Mouse (Mus musculus) gastrocnemius, postnatal 14 days (tissue): ENCODE data around the gene Tmem210. TPM values are rescaled to one million over a fixed set of nuclear protein-coding genes. Genes with fewer than 3 reads are reported as not detected.

Experiments used
- DNase-seq: peaks from one replicate; pipeline ENCODE4 v3.0.0; 2021; ENCODE audit warnings: mixed read lengths
- intact Hi-C: fragments of 180-260 bp; cut with DNase I; formaldehyde crosslinking; loops from one replicate; pipeline ENCODE4 v1.15.1; 2025; ENCODE audit warnings: low total_unique reads
- total RNA-seq, 2 experiments: library from RNA; stranded (reverse); gene quantifications; 2 replicates each; pipeline ENCODE4 v1.2.3; 2021

Tmem210 gene
- total RNA-seq, 2 experiments from 2014 or later = not detected

GRCm38 (mm10) chr2:25263623-25264285, 24.2 kb upstream of the Tmem210 start:
- intact Hi-C loops = no loop called here
- no peak for DNase-seq

- DNase-seq = no peak
- intact Hi-C loops = no loop called here
These were observed 23.7 kb upstream of the Tmem210 start for GRCm38 (mm10) chr2:25264286-25264660.

GRCm38 (mm10) chr2:25264851-25265250, 23.1 kb upstream of the Tmem210 start:
- intact Hi-C loops = no loop called here

GRCm38 (mm10) chr2:25265897-25266656, 21.9 kb upstream of the Tmem210 start:
- DNase-seq = no peak

More at GRCm38 (mm10) chr2:25264851-25265250, 23.1 kb upstream of the Tmem210 start:
- DNase-seq = no peak

GRCm38 (mm10) chr2:25266720-25267119, 21.2 kb upstream of the Tmem210 start:
- intact Hi-C loops = no loop called here
- no peak for DNase-seq

More at GRCm38 (mm10) chr2:25265897-25266656, 21.9 kb upstream of the Tmem210 start:
- intact Hi-C loops = no loop called here

GRCm38 (mm10) chr2:25267241-25267640, 20.7 kb upstream of the Tmem210 start:
- intact Hi-C loops = no loop called here
- DNase-seq = no peak

- intact Hi-C loops = no loop called here
- no peak for DNase-seq
These were observed 20.1 kb upstream of the Tmem210 start for GRCm38 (mm10) chr2:25267746-25268309.

GRCm38 (mm10) chr2:25271827-25272511, 16.0 kb upstream of the Tmem210 start, which contains the start of the genes Ssna1 and Anapc2:
Ssna1 (minus strand) TSS chr2:25272438.
Anapc2 (plus strand) TSS chr2:25272478.
- intact Hi-C loops = no loop called here

GRCm38 (mm10) chr2:25272515-25272914, 15.4 kb upstream of the Tmem210 start:
- no peak for DNase-seq
- intact Hi-C loops = no loop called here

More at GRCm38 (mm10) chr2:25271827-25272511, 16.0 kb upstream of the Tmem210 start, which contains the start of the genes Ssna1 and Anapc2:
- peak; percentile 97 for DNase-seq

GRCm38 (mm10) chr2:25273010-25273409, 14.9 kb upstream of the Tmem210 start:
- intact Hi-C loops = no loop called here
- DNase-seq = no peak

GRCm38 (mm10) chr2:25278928-25279882, 8.7 kb upstream of the Tmem210 start:
- peak; percentile 74 for DNase-seq
- intact Hi-C loops = no loop called here

GRCm38 (mm10) chr2:25285551-25285950, 2.4 kb upstream of the Tmem210 start:
- no peak for DNase-seq
- intact Hi-C loops = no loop called here

- DNase-seq = no peak
- intact Hi-C loops = no loop called here
These were observed 1.6 kb upstream of the Tmem210 start for GRCm38 (mm10) chr2:25286314-25286713.

- no peak for DNase-seq
- intact Hi-C loops = no loop called here
These were observed 908 bp upstream of the Tmem210 start for GRCm38 (mm10) chr2:25286837-25287636.

GRCm38 (mm10) chr2:25288734-25289345, 895 bp downstream of the Tmem210 start:
- intact Hi-C loops = no loop called here
- no peak for DNase-seq

GRCm38 (mm10) chr2:25289651-25290050, 1.7 kb downstream of the Tmem210 start, which contains the start of gene Lrrc26:
Lrrc26 (plus strand) TSS chr2:25289915.
- intact Hi-C loops = no loop called here
- DNase-seq = no peak

GRCm38 (mm10) chr2:25290101-25290815, 2.3 kb downstream of the Tmem210 start:
- no peak for DNase-seq
- intact Hi-C loops = no loop called here
